Mouse (Mus musculus) heart, embryonic 14.5 days (tissue): Measurements from ENCODE around the gene Acap2. TPM values are rescaled to one million over a fixed set of nuclear protein-coding genes. Genes with fewer than 3 reads are reported as not detected.

Experiments
- ATAC-seq: fragments of 200-750 bp; cut with Nextera tagmentation; 2 replicates; pipeline ENCODE4 v1.8.0; 2017; ENCODE audit warnings: low read depth, moderate TSS enrichment; ENCODE audit not compliant: insufficient number of reproducible peaks, insufficient read depth, low FRiP score
- H3K27ac ChIP-seq, 2 experiments: fragments of 200-500 bp in 1 of 2; fragments of 300-500 bp in 1 of 2; sonication (generic) in 1 of 2; replicated peaks in 1 of 2; 2 replicates each; pipeline ENCODE4 v1.5.1; 2012 to 2014; ENCODE audit warnings: low read depth in 2 of 2, low read length in 2 of 2, control low read depth in 1 of 2, mild to moderate bottlenecking in 1 of 2, mixed read lengths in 1 of 2; ENCODE audit not compliant: control insufficient read depth in 1 of 2, insufficient read depth in 1 of 2
- H3K27me3 ChIP-seq: fragments of 300-500 bp; sonication (generic); 2 replicates; pipeline ENCODE4 v1.6.1; 2014; ENCODE audit warnings: mild to moderate bottlenecking, low read length, control low read depth; ENCODE audit not compliant: control insufficient read depth, insufficient read depth
- H3K36me3 ChIP-seq: fragments of 300-500 bp; sonication (generic); 2 replicates; pipeline ENCODE4 v1.6.1; 2014; ENCODE audit warnings: mild to moderate bottlenecking, control low read depth, low read length, mixed read lengths; ENCODE audit not compliant: control insufficient read depth, insufficient read depth
- H3K4me1 ChIP-seq, 2 experiments: fragments of 200-500 bp in 1 of 2; fragments of 300-500 bp in 1 of 2; sonication (generic) in 1 of 2; 2 replicates each; pipeline ENCODE4 v1.6.1; 2012 to 2014; ENCODE audit warnings: low read length in 2 of 2, control low read depth in 1 of 2, mixed read lengths in 1 of 2; ENCODE audit not compliant: control insufficient read depth in 2 of 2, insufficient read depth in 2 of 2
- H3K4me2 ChIP-seq: fragments of 300-500 bp; sonication (generic); 2 replicates; pipeline ENCODE4 v1.6.1; 2014; ENCODE audit warnings: mild to moderate bottlenecking, low read length
- H3K4me3 ChIP-seq, 2 experiments: fragments of 200-500 bp in 1 of 2; fragments of 300-500 bp in 1 of 2; sonication (generic) in 1 of 2; 2 replicates each; pipeline ENCODE4 v1.5.1; 2012 to 2014; ENCODE audit warnings: low read length in 2 of 2, mild to moderate bottlenecking in 2 of 2, control low read depth in 1 of 2, low read depth in 1 of 2, moderate library complexity in 1 of 2; ENCODE audit not compliant: control insufficient read depth in 1 of 2, insufficient read depth in 1 of 2
- H3K9ac ChIP-seq: fragments of 300-500 bp; sonication (generic); 2 replicates; pipeline ENCODE4 v1.6.1; 2014; ENCODE audit warnings: mild to moderate bottlenecking, low read length
- H3K9me3 ChIP-seq: fragments of 300-500 bp; sonication (generic); 2 replicates; pipeline ENCODE4 v1.6.1; 2016; ENCODE audit warnings: low read length, control low read depth; ENCODE audit not compliant: control insufficient read depth
- WGBS: fragments of 180-500 bp; shearing (Covaris S2); extraction: QIAGEN DNeasy Blood & Tissue Kit; methylation state at CpG from one replicate; pipeline ENCODE4 v1.1.7; 2014; 5-methylcytosine and 5-hydroxymethylcytosine counted together
- polyA plus RNA-seq: library from polyadenylated mRNA; unstranded; fragments of >200 nt; fragmentation: Nextera tagmentation; extraction: Ambion mirVana; gene quantifications from 2 replicates; pipeline ENCODE4 v1.2.1, GENCODE M21; 2014

Gene Acap2
- polyA plus RNA-seq, 1 experiment from 2014 or later, result 14.9 TPM

DNA sequence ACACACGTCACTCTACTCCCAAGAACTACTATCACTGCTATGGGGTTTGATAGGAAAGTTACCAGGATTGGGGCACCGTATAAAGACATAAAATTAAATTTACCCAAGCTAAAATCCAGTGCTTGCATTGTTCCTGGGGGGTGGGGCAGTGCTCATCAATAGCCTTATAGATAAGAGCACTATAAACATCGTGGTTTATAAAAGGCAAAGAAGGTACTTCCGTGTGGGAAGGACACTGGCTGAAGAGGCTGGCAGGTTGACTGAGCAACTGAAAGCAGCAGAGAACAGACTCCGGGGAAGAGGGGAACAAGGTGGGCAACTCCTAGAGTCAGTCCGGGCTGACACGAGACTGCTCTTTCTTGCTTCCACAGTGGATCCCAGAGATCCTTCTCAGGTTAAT lies 33.1 kb downstream of the Acap2 start:
- no peaks in the 10 kb centered on the region for H3K27me3 ChIP-seq
- H3K9me3 ChIP-seq, result no peaks in the 10 kb centered on the region
- 43% methylated on average over 7 of the region's 7 CpGs for WGBS
- no peaks in the 10 kb centered on the region for H3K36me3 ChIP-seq
- no peak overlapping the region for H3K27ac ChIP-seq
- no peak for ATAC-seq
- H3K4me2 ChIP-seq, result no peak overlapping the region
- no peak overlapping the region for H3K9ac ChIP-seq
- H3K4me1 ChIP-seq, result peaks cover 2 to 24% of the 10 kb centered on the region in 2 experiments; a peak in 3 of 4 replicates
- H3K4me3 ChIP-seq, result no peak overlapping the region

DNA sequence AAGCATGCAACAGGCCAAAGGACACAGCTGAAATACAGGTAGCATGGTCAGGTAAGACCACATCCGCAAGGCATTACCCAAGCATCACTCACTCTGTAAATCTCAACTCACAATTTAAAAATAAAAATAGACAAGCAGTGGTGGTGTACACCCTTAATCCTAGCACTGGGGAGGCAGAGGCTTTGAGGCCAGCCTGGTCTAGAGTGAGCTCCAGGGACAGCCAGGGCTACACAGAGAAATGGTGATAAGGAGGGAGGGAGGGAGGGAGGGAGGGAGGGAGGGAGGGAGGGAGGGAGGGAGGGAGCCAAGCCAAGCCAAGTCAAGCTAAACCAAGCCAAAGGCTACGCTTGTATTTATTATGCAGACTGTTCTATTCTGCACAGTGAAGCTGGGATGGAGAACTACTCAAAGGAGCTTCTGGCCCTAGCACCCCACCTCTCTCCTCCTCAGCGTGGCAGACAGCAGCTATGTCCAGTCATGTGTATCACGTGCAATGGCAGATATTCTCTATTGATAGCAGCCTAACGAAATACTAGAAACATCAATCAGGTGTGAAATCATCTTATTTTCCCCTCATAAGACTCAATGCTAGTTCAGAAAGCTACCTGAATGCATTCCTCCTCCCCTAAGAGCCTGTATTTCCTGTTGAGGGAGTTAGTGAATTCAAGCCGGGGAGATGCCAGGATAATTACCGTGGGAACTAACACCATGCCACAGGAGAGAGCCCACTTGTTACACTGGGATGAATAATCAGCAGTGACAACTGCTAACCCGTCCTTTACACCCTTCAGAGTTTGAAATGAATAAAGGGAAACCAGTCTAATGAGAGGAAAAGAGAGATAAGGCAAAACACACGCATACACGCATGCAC lies 33.8 kb downstream of the Acap2 start:
- Histone ChIP-seq H3K9me3 (no peaks in the 10 kb centered on the region), H3K4me2 (no peak overlapping the region), H3K4me1 (peaks cover 2 to 24% of the 10 kb centered on the region in 2 experiments; a peak in 3 of 4 replicates), H3K36me3 (no peaks in the 10 kb centered on the region), H3K9ac (no peak overlapping the region), H3K27ac (no peak overlapping the region), H3K4me3 (no peak overlapping the region), H3K27me3 (no peaks in the 10 kb centered on the region)
- 57% methylated on average over 10 of the region's 10 CpGs for WGBS
- no peak for ATAC-seq

DNA sequence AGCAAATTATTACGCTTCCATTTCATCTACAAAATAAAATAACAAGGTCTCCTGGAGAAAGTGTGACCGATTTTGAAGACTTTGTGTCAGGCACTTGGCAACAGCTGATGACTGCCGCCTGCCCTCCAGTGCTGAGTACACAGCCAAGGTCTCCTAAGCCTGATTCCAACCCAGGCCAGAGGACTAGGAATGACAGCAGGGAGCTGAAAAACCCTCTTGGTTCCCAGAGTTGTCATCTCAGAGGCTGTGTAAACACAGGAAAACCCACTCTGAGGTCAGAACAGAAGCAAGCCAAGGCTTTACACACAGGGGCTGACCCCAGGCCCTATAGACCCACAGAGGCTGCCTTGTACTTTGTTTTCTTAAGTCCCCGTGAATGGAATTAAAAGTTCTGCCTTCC lies 35.1 kb downstream of the Acap2 start:
- peak overlapping the region in 1 of 2 experiments; percentile 36; a peak in 1 of 4 replicates for H3K27ac ChIP-seq
- 64% methylated on average over 4 of the region's 4 CpGs for WGBS
- H3K27me3 ChIP-seq, result no peaks in the 10 kb centered on the region
- H3K9ac ChIP-seq, result no peak overlapping the region
- peaks cover 2 to 24% of the 10 kb centered on the region in 2 experiments; a peak in 3 of 4 replicates for H3K4me1 ChIP-seq
- H3K36me3 ChIP-seq, result no peaks in the 10 kb centered on the region
- no peak for ATAC-seq
- H3K9me3 ChIP-seq, result no peaks in the 10 kb centered on the region
- no peak overlapping the region for H3K4me2 ChIP-seq
- no peak overlapping the region for H3K4me3 ChIP-seq

DNA sequence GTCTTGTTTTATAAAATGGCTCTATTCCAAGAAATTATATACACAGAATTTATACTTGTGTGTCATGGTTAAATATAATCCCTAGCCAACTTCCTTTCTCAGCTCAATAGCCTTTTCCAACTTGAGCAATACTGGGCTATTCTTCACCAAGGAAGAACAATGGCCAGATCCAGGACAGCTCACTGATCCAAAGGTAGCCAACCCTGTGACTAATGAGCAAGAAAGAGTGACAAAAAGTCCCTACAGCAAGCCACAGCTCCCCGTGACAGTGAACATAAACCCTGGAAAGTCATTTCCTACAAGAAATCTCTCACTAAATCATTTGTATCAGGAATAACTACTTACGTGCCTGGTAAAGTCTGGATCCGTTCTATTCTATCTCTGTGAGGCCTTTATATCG lies 35.6 kb downstream of the Acap2 start:
- no peak for ATAC-seq
- peaks cover 2 to 24% of the 10 kb centered on the region in 2 experiments; a peak in 3 of 4 replicates for H3K4me1 ChIP-seq
- H3K9me3 ChIP-seq, result no peaks in the 10 kb centered on the region
- no peak overlapping the region for H3K9ac ChIP-seq
- H3K27ac ChIP-seq, result peak overlapping the region in 1 of 2 experiments; percentile 36; a peak in 1 of 4 replicates
- no peaks in the 10 kb centered on the region for H3K27me3 ChIP-seq
- no peak overlapping the region for H3K4me3 ChIP-seq
- no peaks in the 10 kb centered on the region for H3K36me3 ChIP-seq
- H3K4me2 ChIP-seq, result no peak overlapping the region
- WGBS, result 77% methylated on average over 4 of the region's 4 CpGs

DNA sequence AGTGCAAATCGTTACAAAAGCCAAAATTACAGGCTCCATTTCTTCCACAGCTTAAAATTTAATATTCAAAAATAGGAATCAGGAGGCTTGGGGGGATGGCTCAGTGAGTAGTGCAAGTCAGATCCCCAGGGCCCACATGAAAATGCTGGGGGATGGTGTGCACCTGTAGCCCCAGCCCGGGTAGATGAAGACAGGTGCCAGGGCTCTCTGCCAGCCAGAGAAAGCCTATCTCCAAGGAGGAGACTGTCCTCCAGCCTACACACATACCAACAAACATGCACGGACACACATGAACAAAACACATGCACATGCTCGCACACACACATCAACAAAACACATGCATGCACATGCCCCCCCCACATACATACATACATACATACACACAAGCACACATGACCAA lies 36.9 kb downstream of the Acap2 start:
- no peak overlapping the region for H3K9ac ChIP-seq
- 87% methylated on average over 4 of the region's 4 CpGs for WGBS
- H3K27me3 ChIP-seq, result no peaks in the 10 kb centered on the region
- no peak overlapping the region for H3K4me3 ChIP-seq
- no peak overlapping the region for H3K27ac ChIP-seq
- ATAC-seq, result no peak
- H3K36me3 ChIP-seq, result 0 out of 2 replicates have a peak, but pooled peaks cover 4% of the 10 kb centered on the region
- H3K9me3 ChIP-seq, result no peaks in the 10 kb centered on the region
- peaks cover 2 to 24% of the 10 kb centered on the region in 2 experiments; a peak in 3 of 4 replicates for H3K4me1 ChIP-seq
- no peak overlapping the region for H3K4me2 ChIP-seq

DNA sequence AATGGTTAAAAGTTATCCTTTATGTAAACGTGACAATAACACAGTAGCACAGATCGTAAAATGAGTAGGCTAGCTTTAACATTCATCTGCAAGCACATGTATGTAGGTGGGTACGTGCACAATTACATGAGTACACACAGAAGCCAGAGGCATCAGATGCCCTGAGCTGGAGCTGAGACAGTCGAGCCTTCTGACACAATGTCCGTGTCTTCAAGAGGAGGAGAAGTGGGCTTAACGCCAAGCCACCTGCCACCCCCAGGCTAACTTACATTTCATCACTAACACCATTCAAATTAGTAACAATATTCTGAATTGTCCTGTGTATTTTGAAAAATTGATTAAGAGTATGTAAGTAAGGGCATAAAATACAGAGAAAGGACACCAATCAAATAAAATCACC lies 40.6 kb downstream of the Acap2 start:
- 78% methylated on average over 6 of the region's 6 CpGs for WGBS
- Histone ChIP-seq H3K4me1 (0 out of 4 replicates have a peak, but pooled peaks cover 0 to 5% of the 10 kb centered on the region in 2 experiments), H3K9me3 (peaks cover 11% of the 10 kb centered on the region), H3K4me2 (no peak overlapping the region), H3K27me3 (no peaks in the 10 kb centered on the region), H3K4me3 (no peak overlapping the region), H3K9ac (no peak overlapping the region), H3K36me3 (0 out of 2 replicates have a peak, but pooled peaks cover 19% of the 10 kb centered on the region), H3K27ac (no peak overlapping the region)
- ATAC-seq, result no peak

DNA sequence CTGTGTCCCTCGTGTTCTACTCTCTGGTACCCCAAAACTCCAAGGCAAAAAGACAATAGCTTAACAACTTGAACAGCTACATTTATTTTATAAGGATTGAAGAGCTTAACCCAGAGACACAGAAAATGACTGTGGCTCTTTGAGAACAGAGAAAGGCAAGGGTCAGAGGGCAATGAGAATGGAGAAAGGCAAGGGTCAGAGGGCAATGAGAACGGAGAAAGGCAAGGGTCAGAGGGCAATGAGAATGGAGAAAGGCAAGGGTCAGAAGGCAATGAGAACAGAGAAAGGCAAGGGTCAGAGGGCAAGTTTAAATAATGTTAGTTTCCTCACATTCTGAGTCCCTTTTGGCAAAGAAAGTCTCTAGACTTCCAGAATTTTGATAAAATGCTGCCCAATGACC lies 41.6 kb downstream of the Acap2 start:
- 0 out of 2 replicates have a peak, but pooled peaks cover 23% of the 10 kb centered on the region for H3K36me3 ChIP-seq
- no peak overlapping the region for H3K4me2 ChIP-seq
- ATAC-seq, result no peak
- no peak overlapping the region for H3K4me3 ChIP-seq
- no peaks in the 10 kb centered on the region for H3K27me3 ChIP-seq
- H3K9ac ChIP-seq, result no peak overlapping the region
- H3K9me3 ChIP-seq, result peaks cover 11% of the 10 kb centered on the region
- H3K4me1 ChIP-seq, result no peaks in the 10 kb centered on the region
- 73% methylated on average over 2 of the region's 2 CpGs for WGBS
- H3K27ac ChIP-seq, result no peak overlapping the region
